Mouse (Mus musculus) cerebellum, adult 2 months (tissue): ENCODE data around the gene Tmc7. TPM values are rescaled to one million over a fixed set of nuclear protein-coding genes. Genes with fewer than 3 reads are reported as not detected.

Experiments
- DNase-seq, 2 experiments: peaks; one replicate each; pipeline ENCODE4 v3.0.0; 2021
- H3K27ac ChIP-seq: fragments of 200-500 bp; 2 replicates; pipeline ENCODE4 v1.5.1; 2012; ENCODE audit warnings: low read length, control low read depth, inconsistent platforms; ENCODE audit not compliant: insufficient read depth
- H3K27me3 ChIP-seq: fragments of 200-500 bp; 2 replicates; pipeline ENCODE4 v1.6.1; 2012; ENCODE audit warnings: inconsistent platforms, mild to moderate bottlenecking, low read length, moderate library complexity; ENCODE audit not compliant: control insufficient read depth, insufficient read depth
- H3K4me1 ChIP-seq: fragments of 200-500 bp; 2 replicates; pipeline ENCODE4 v1.6.1; 2011; ENCODE audit warnings: low read length; ENCODE audit not compliant: control insufficient read depth, insufficient read depth
- H3K4me3 ChIP-seq: fragments of 200-500 bp; replicated peaks from 2 replicates; pipeline ENCODE3; 2011; ENCODE audit warnings: mild to moderate bottlenecking, low read depth, low read length, control low read depth; ENCODE audit not compliant: insufficient read depth
- CTCF ChIP-seq: fragments of 200-500 bp; IDR thresholded peaks from 2 replicates; pipeline ENCODE4 v1.5.1; 2011; ENCODE audit warnings: low read depth, mild to moderate bottlenecking, control low read depth, low read length, moderate library complexity, borderline replicate concordance; ENCODE audit not compliant: insufficient read depth
- POLR2A ChIP-seq: fragments of 200-500 bp; IDR thresholded peaks from 2 replicates; pipeline ENCODE4 v1.6.1; 2011; ENCODE audit warnings: low read length, control low read depth, borderline replicate concordance; ENCODE audit not compliant: insufficient read depth
- WGBS: fragments of 180-500 bp; shearing (Covaris S2); methylation state at CpG from one replicate; pipeline ENCODE4 v1.1.7; 2018; 5-methylcytosine and 5-hydroxymethylcytosine counted together
- polyA plus RNA-seq: library from polyadenylated mRNA; depleted of rRNA; stranded (reverse); fragments of >200 nt; gene quantifications from 2 replicates; pipeline ENCODE4 v1.2.3, GENCODE M21; 2012

Tmc7 gene
- polyA plus RNA-seq, 1 experiment = 16.7 TPM

- DNase-seq = no peak
- no peak overlapping the region for H3K4me3 ChIP-seq
- no peaks in the 10 kb centered on the region for H3K27me3 ChIP-seq
- no peak overlapping the region for H3K27ac ChIP-seq
- 79% methylated on average over 12 of the region's 12 CpGs for WGBS
- TF ChIP-seq CTCF (no peak), POLR2A (no peak)
- H3K4me1 ChIP-seq = no peaks in the 10 kb centered on the region
These were observed 85.4 kb downstream of the Tmc7 start for GRCm38 (mm10) chr7:118498984-118499783.

GRCm38 (mm10) chr7:118494892-118495579 lies 89.5 kb downstream of the Tmc7 start:
- 73% methylated on average over 4 of the region's 4 CpGs for WGBS
- Histone ChIP-seq H3K27me3 (peaks cover 3% of the 10 kb centered on the region; the same call in 1 of the 2 replicates), H3K4me3 (no peak overlapping the region), H3K4me1 (no peaks in the 10 kb centered on the region), H3K27ac (no peak overlapping the region)
- no peak for DNase-seq
- TF ChIP-seq CTCF = no peak
- TF ChIP-seq POLR2A = no peak

GRCm38 (mm10) chr7:118493892-118494291 lies 90.6 kb downstream of the Tmc7 start:
- Histone ChIP-seq H3K4me1 (no peaks in the 10 kb centered on the region), H3K4me3 (no peak overlapping the region), H3K27ac (no peak overlapping the region), H3K27me3 (peaks cover 3% of the 10 kb centered on the region; the same call in 1 of the 2 replicates)
- TF ChIP-seq POLR2A = no peak
- TF ChIP-seq CTCF = no peak
- no peak for DNase-seq
- WGBS = 89% methylated on average over 9 of the region's 9 CpGs

GRCm38 (mm10) chr7:118491431-118492147 lies 92.9 kb downstream of the Tmc7 start, which contains the start of gene Itpripl2:
TSS of gene Itpripl2 (minus strand) at chr7:118491975.
- Histone ChIP-seq H3K4me3 (no peak within 1 kb of the TSS), H3K27me3 (peaks cover 3% of the 10 kb centered on the region; the same call in 1 of the 2 replicates), H3K27ac (peak within 1 kb of the TSS; percentile 31; the same call in 1 of the 2 replicates), H3K4me1 (no peaks in the 10 kb centered on the region)
- no peak for TF ChIP-seq CTCF
- TF ChIP-seq POLR2A = no peak
- DNase-seq = peak in 1 of 2 experiments; percentile 10
- WGBS = under 1% methylated on average over 55 of the region's 55 CpGs

- no peak for DNase-seq
- H3K27ac ChIP-seq = no peak overlapping the region
- H3K4me3 ChIP-seq = no peak overlapping the region
- WGBS = 2% methylated on average over 67 of the region's 67 CpGs
- H3K27me3 ChIP-seq = peaks cover 3% of the 10 kb centered on the region; the same call in 1 of the 2 replicates
- H3K4me1 ChIP-seq = no peaks in the 10 kb centered on the region
- no peak for TF ChIP-seq CTCF
These were observed 93.7 kb downstream of the Tmc7 start for GRCm38 (mm10) chr7:118490666-118491430.

GRCm38 (mm10) chr7:118489706-118490665 lies 94.5 kb downstream of the Tmc7 start:
- WGBS = 22% methylated on average over 57 of the region's 57 CpGs
- no peak for DNase-seq
- no peak overlapping the region for H3K4me3 ChIP-seq
- no peak overlapping the region for H3K27ac ChIP-seq
- H3K27me3 ChIP-seq = peaks cover 3% of the 10 kb centered on the region; the same call in 1 of the 2 replicates
- no peaks in the 10 kb centered on the region for H3K4me1 ChIP-seq
- TF ChIP-seq CTCF (no peak), POLR2A (no peak)
